Mouse (Mus musculus) ES-E14 (cell line): Measurements from ENCODE around the gene Impdh1. TPM values are rescaled to one million over a fixed set of nuclear protein-coding genes. Genes with fewer than 3 reads are reported as not detected.

Experiments
- DNase-seq: peaks from one replicate; pipeline ENCODE4 v3.0.0-alpha.2; 2013; ENCODE audit warnings: low read depth, low spot score
- H3K27ac ChIP-seq: 2 replicates; pipeline ENCODE4 v1.5.1; 2012; ENCODE audit warnings: low read depth, mild to moderate bottlenecking, low read length, moderate library complexity, mixed read lengths; ENCODE audit not compliant: poor library complexity, insufficient read depth, severe bottlenecking
- H3K36me3 ChIP-seq: 2 replicates; pipeline ENCODE4 v1.6.1; 2012; ENCODE audit warnings: mild to moderate bottlenecking, low read length, moderate library complexity, mixed read lengths; ENCODE audit not compliant: control insufficient read depth, poor library complexity, insufficient read depth, severe bottlenecking
- H3K4me1 ChIP-seq, 2 experiments: fragments of 150-350 bp in 1 of 2; sonication (generic) in 1 of 2; 2 replicates each; pipeline ENCODE4 v1.6.1; 2012; ENCODE audit warnings: low read length in 2 of 2, mild to moderate bottlenecking in 1 of 2, mixed read lengths in 1 of 2; ENCODE audit not compliant: control insufficient read depth in 2 of 2, insufficient read depth in 2 of 2, poor library complexity in 1 of 2
- H3K4me3 ChIP-seq, 2 experiments: fragments of 150-350 bp in 1 of 2; sonication (generic) in 1 of 2; 2 replicates each; pipeline ENCODE4 v1.5.1; 2012; ENCODE audit warnings: low read length in 2 of 2, low read depth in 1 of 2, mild to moderate bottlenecking in 1 of 2, mixed read lengths in 1 of 2; ENCODE audit not compliant: insufficient read depth in 1 of 2, poor library complexity in 1 of 2, severe bottlenecking in 1 of 2
- H3K9ac ChIP-seq: 2 replicates; pipeline ENCODE4 v1.6.1; 2012; ENCODE audit warnings: low read depth, mild to moderate bottlenecking, low read length, mixed read lengths; ENCODE audit not compliant: poor library complexity, insufficient read depth, severe bottlenecking
- H3K9me3 ChIP-seq: fragments of 150-350 bp; sonication (generic); 2 replicates; pipeline ENCODE4 v1.6.1; 2012; ENCODE audit warnings: low read depth, mild to moderate bottlenecking, low read length; ENCODE audit not compliant: control insufficient read depth, insufficient read depth
- CHD2 ChIP-seq: IDR thresholded peaks from 2 replicates; pipeline ENCODE4 v1.6.1; 2014; ENCODE audit warnings: mild to moderate bottlenecking, low read depth, low read length, inconsistent platforms
- HCFC1 ChIP-seq: IDR thresholded peaks from 2 replicates; pipeline ENCODE4 v1.6.1; 2012; ENCODE audit warnings: low read length, inconsistent platforms, borderline replicate concordance; ENCODE audit not compliant: insufficient read depth
- MAFK ChIP-seq: IDR thresholded peaks from 2 replicates; pipeline ENCODE4 v1.6.1; 2014; ENCODE audit warnings: mild to moderate bottlenecking, low read depth, low read length, inconsistent platforms; ENCODE audit not compliant: insufficient read depth
- ZC3H11A ChIP-seq: IDR thresholded peaks from 2 replicates; pipeline ENCODE4 v1.6.1; 2012; ENCODE audit warnings: low read depth, mild to moderate bottlenecking, inconsistent platforms, low read length, borderline replicate concordance
- ZNF384 ChIP-seq: IDR thresholded peaks from 2 replicates; pipeline ENCODE4 v1.6.1; 2012; ENCODE audit warnings: low read depth, low read length, inconsistent platforms
- in situ Hi-C, 2 experiments: fragments of 600-800 bp; cut with MboI; formaldehyde crosslinking; loops; one replicate each; pipeline ENCODE4 v1.15.1; 2025; ENCODE audit warnings: low sequenced_read_pairs in 2 of 2, inconsistent platforms in 1 of 2; ENCODE audit not compliant: unreplicated experiment in 2 of 2
- total RNA-seq: library from RNA; depleted of rRNA; stranded (reverse); fragments of 300-350 nt; gene quantifications from 2 replicates; pipeline ENCODE4 v1.2.3, GENCODE M21; 2012

Impdh1 gene
- total RNA-seq, 1 experiment = 29.7 TPM

DNA sequence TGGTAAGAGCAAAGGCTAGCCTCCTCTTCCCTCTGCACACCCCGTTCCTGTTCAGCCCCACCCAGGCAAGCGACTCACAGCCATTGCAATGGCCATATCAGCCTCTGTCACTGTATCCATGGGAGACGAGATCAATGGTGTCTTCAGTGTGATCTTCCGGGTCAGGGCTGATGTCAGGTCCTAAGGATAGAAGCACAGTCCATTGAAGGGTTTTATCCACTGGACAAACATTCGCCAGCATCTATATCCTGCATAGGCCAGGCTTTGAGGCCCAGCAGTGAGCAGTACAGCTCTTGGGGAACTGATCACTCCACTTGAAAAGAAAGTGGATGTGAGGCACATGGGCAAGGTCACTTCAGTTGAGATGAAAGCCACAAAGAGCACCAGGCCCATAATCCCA lies 9.1 kb downstream of the Impdh1 start:
- no peaks in the 10 kb centered on the region for H3K9me3 ChIP-seq
- H3K4me1 ChIP-seq = peaks cover 4 to 11% of the 10 kb centered on the region in 2 experiments; a peak in 2 of 4 replicates
- TF ChIP-seq MAFK = no peak
- TF ChIP-seq ZNF384 = no peak
- TF ChIP-seq HCFC1 = no peak
- no peak for TF ChIP-seq CHD2
- no peak for TF ChIP-seq ZC3H11A
- no peak overlapping the region for H3K9ac ChIP-seq
- H3K4me3 ChIP-seq = no peak overlapping the region
- in situ Hi-C loops = no loop called here
- peaks cover 33% of the 10 kb centered on the region for H3K36me3 ChIP-seq
- DNase-seq = no peak
- no peak overlapping the region for H3K27ac ChIP-seq

DNA sequence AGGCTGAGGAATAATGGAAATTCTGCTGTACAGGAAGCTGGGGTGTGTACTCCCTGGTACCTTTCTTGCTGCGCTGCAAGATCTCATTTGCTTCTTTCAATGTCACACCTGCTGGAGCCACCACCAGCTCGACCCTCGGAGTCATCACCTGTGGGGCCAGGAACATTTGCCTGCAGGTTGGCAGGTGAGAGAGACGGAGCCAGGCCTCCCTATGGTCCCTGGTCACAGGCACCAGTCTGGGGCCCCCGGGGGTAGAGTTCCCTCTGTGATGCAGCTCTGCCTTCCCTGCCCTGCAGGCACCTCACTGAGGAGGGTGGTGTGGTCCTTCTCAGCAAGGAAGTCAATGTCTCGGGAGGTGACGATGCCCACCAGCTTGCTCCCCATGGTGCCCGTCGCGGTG lies 10.2 kb downstream of the Impdh1 start:
- no peak overlapping the region for H3K9ac ChIP-seq
- no peak overlapping the region for H3K4me3 ChIP-seq
- peaks cover 4 to 6% of the 10 kb centered on the region in 2 experiments; a peak in 1 of 4 replicates for H3K4me1 ChIP-seq
- H3K9me3 ChIP-seq = no peaks in the 10 kb centered on the region
- no peak for TF ChIP-seq MAFK
- no peak for TF ChIP-seq ZC3H11A
- no peak for TF ChIP-seq CHD2
- no peak for TF ChIP-seq HCFC1
- no peak for TF ChIP-seq ZNF384
- DNase-seq = no peak
- in situ Hi-C loops = no loop called here
- peaks cover 40% of the 10 kb centered on the region for H3K36me3 ChIP-seq
- no peak overlapping the region for H3K27ac ChIP-seq

DNA sequence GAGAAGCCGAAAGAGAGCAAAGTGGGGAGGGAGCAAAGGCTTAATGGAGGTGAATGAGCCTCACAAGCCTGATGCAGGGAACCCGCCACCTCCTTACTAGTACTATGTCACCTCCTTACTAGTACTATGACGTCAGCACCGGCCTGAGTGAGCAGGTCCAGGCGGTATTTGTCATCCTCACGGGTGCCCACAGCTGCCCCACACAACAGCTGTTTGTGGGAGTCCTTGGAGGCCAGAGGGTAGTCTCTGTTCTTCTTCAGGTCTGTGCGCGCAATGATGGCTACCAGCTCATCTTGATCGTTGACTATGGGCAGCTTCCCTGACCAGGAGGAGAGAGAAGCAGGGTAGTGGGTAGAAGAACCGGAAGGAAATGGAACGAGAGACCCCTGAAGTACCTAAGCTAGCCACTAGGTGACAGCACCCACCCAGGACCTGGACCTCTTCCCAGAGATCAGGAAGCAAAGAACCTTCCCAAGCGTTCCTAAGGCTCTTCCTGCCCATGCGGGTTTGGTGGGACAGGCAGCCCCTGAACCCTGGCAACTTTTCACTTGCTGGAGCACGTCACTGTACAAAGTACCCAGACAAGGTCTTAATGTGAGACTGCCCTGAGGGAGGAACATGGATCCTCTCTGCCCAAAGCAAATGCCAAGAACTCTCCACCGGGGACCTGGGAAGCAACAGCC lies 11.1 kb downstream of the Impdh1 start:
- TF ChIP-seq ZC3H11A = peak; percentile 54; the same call in 1 of the 2 replicates
- no peak for TF ChIP-seq CHD2
- 0 out of 2 replicates have a peak, but pooled peaks have one; percentile 20 for TF ChIP-seq HCFC1
- Histone ChIP-seq H3K9ac (peak overlapping the region; percentile 55; the same call in 1 of the 2 replicates), H3K4me3 (peak overlapping the region; percentile 39 to 42; a peak in 3 of 4 replicates), H3K27ac (no peak overlapping the region), H3K4me1 (peaks cover 3 to 4% of the 10 kb centered on the region in 2 experiments; a peak in 1 of 4 replicates), H3K9me3 (no peaks in the 10 kb centered on the region), H3K36me3 (peaks cover 43% of the 10 kb centered on the region)
- in situ Hi-C loops = no loop called here
- peak; percentile 80 for DNase-seq

DNA sequence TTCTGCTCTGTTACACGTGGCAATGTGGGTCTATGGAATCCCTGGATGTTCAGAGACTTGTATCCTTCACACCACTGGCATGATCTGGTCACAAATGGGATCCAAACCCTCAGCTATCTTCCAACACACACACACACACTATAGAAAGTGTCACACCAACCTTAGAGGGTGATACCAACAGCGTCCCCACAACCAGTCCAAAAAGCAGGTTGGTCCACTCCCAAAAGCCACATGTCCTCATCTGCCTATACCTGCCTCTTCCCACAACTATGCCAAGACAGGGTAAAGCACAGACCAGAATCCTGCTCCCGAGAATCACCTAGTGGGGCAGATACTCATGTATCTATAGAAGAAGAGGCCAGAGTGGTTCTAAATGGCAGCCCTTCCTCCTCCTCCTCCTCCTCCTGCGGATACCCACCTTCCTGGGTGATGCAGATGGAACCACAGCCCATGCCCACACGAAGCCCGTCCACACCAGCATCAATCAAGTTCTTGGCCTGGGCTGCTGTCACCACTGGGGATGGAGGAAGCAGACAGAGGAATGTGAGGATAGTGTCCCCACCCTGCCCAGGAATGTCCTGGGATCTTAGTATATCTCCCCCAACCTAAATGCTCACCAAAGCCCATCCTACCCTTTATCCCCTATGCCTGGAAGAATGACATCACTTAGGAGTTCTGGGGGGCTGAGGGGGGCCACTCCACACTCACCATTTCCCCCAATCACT lies 12.1 kb downstream of the Impdh1 start:
- no peak for TF ChIP-seq CHD2
- TF ChIP-seq ZNF384 = no peak
- no peak for TF ChIP-seq MAFK
- TF ChIP-seq ZC3H11A = no peak
- TF ChIP-seq HCFC1 = no peak
- H3K36me3 ChIP-seq = peaks cover 43% of the 10 kb centered on the region
- peaks cover 3 to 4% of the 10 kb centered on the region in 2 experiments; a peak in 1 of 4 replicates for H3K4me1 ChIP-seq
- H3K9ac ChIP-seq = no peak overlapping the region
- H3K4me3 ChIP-seq = no peak overlapping the region
- no peaks in the 10 kb centered on the region for H3K9me3 ChIP-seq
- in situ Hi-C loops = no loop called here
- no peak for DNase-seq
- no peak overlapping the region for H3K27ac ChIP-seq
